Mouse (Mus musculus) midbrain, embryonic 16.5 days (tissue): Measurements from ENCODE around the gene Prpf6. TPM values are rescaled to one million over a fixed set of nuclear protein-coding genes. Genes with fewer than 3 reads are reported as not detected.

ENCODE experiments used
- ATAC-seq: fragments of 200-750 bp; cut with Nextera tagmentation; 2 replicates; pipeline ENCODE4 v1.8.0; 2017; ENCODE audit warnings: moderate TSS enrichment
- H3K27ac ChIP-seq: fragments of 300-500 bp; sonication (generic); 2 replicates; pipeline ENCODE4 v1.5.1; 2014; ENCODE audit warnings: mild to moderate bottlenecking, low read length, mixed read lengths
- H3K27me3 ChIP-seq: fragments of 300-500 bp; sonication (generic); 2 replicates; pipeline ENCODE4 v1.6.1; 2014; ENCODE audit warnings: low read depth, low read length, mixed read lengths; ENCODE audit not compliant: control insufficient read depth, insufficient read depth
- H3K36me3 ChIP-seq: fragments of 300-500 bp; sonication (generic); 2 replicates; pipeline ENCODE4 v1.6.1; 2014; ENCODE audit warnings: mild to moderate bottlenecking, low read length, moderate library complexity, mixed read lengths; ENCODE audit not compliant: control insufficient read depth, insufficient read depth
- H3K4me1 ChIP-seq: fragments of 300-500 bp; sonication (generic); 2 replicates; pipeline ENCODE4 v1.6.1; 2014; ENCODE audit warnings: mild to moderate bottlenecking, low read length, mixed read lengths; ENCODE audit not compliant: control insufficient read depth, insufficient read depth
- H3K4me2 ChIP-seq: fragments of 300-500 bp; sonication (generic); 2 replicates; pipeline ENCODE4 v1.6.1; 2014; ENCODE audit warnings: mild to moderate bottlenecking, low read length, mixed read lengths
- H3K4me3 ChIP-seq: fragments of 300-500 bp; sonication (generic); 2 replicates; pipeline ENCODE4 v1.5.1; 2014; ENCODE audit warnings: low read depth, mild to moderate bottlenecking, low read length, moderate library complexity, mixed read lengths
- H3K9ac ChIP-seq: fragments of 300-500 bp; sonication (generic); 2 replicates; pipeline ENCODE4 v1.6.1; 2014; ENCODE audit warnings: low read depth, low read length, mixed read lengths
- H3K9me3 ChIP-seq: fragments of 300-500 bp; sonication (generic); replicated peaks from 2 replicates; pipeline ENCODE4 v1.6.1; 2014; ENCODE audit warnings: mild to moderate bottlenecking, low read length, mixed read lengths; ENCODE audit not compliant: control insufficient read depth, poor library complexity, severe bottlenecking
- WGBS: fragments of 180-500 bp; shearing (Covaris S2); extraction: QIAGEN DNeasy Blood & Tissue Kit; methylation state at CpG from one replicate; pipeline ENCODE4 v1.1.7; 2014; 5-methylcytosine and 5-hydroxymethylcytosine counted together
- polyA plus RNA-seq: library from polyadenylated mRNA; unstranded; fragments of >200 nt; fragmentation: Nextera tagmentation; extraction: Ambion mirVana; gene quantifications from 2 replicates; pipeline ENCODE4 v1.2.1, GENCODE M21; 2015

Prpf6 gene
- polyA plus RNA-seq, 1 experiment from 2014 or later = 59.7 TPM

DNA sequence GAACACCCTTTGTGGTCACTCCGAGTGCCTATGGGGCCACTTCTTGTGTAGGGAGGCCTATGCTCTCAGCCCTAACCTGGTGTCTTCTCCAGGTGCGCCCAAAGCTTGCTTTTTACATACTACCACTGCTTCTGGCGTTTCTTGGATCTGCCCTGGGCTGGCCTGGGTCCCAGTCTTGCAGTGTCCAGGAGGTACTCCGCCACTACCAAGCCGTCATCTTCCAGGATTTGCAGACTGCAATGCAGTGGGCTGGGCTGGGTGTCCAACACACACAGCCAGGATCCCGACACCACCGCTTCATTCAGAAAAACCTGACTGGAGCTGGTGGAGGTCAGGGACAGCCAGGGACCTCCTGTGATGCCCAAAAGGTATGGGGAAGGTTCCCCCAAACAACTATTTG, 66.9 kb downstream of the Prpf6 start:
- Histone ChIP-seq H3K9me3 (no peaks in the 10 kb centered on the region), H3K27me3 (no peaks in the 10 kb centered on the region), H3K4me1 (no peaks in the 10 kb centered on the region), H3K36me3 (peaks cover 18% of the 10 kb centered on the region), H3K4me3 (no peak overlapping the region), H3K4me2 (no peak overlapping the region), H3K27ac (no peak overlapping the region), H3K9ac (no peak overlapping the region)
- ATAC-seq = no peak
- 82% methylated on average over 7 of the region's 7 CpGs for WGBS

DNA sequence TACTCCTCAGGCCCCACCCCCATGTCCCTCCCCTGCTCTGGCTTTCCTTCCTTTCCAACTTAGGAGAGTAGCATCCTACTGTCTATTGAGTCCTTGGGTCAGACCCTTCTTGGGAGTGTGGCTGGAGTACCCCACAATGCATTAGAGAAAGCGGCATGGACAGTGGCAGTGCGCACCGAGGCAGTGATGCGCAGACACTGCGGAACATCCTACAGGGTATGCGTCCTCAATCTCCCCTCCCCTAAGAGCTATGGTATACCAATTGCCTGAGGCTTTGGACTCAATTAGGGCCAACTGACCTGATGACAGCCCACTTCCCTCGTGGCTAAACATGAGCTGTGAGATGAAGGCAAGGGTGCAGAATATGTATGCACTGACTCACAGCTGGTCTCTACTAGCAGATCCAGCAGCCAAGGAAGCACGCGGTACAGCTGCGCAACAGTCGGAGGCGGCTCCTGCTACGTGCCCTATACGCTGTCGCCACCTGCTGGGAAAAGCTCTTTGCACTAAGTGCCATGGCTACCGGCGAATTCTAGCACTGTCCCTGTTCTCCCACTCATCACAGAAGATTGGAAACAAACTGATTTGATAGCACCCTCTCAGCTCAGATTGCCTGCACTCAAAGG, 67.4 kb downstream of the Prpf6 start:
- Histone ChIP-seq H3K9ac (no peak overlapping the region), H3K4me1 (no peaks in the 10 kb centered on the region), H3K27ac (no peak overlapping the region), H3K4me2 (no peak overlapping the region), H3K9me3 (no peaks in the 10 kb centered on the region), H3K27me3 (no peaks in the 10 kb centered on the region), H3K36me3 (peaks cover 14% of the 10 kb centered on the region), H3K4me3 (no peak overlapping the region)
- ATAC-seq = peak; percentile 26; the same call in 1 of the 2 replicates
- 32% methylated on average over 17 of the region's 17 CpGs for WGBS

DNA sequence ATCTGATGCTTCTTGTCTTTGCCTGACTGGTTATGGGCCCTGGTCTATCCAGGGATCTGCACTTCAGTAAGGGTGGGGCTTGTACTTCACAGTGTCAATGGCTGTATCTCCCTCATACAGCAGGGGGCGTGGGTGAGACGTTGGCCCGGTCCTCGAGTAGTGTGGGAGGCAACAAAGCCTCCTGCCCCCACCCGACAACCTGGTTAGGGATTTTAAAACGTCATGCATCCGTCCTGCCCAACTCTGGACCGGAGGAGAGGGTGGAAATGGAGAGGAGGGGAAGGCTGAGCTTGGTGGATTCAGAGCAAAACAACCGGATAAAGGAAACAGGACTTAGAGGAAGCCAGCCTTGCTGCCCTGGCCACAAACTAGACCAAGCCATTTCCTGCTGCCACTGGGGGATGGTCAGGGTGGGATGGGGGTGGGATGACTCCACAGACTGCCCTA, 68.0 kb downstream of the Prpf6 start:
- WGBS = 10% methylated on average over 9 of the region's 9 CpGs
- H3K27me3 ChIP-seq = no peaks in the 10 kb centered on the region
- no peak overlapping the region for H3K4me2 ChIP-seq
- H3K9me3 ChIP-seq = no peaks in the 10 kb centered on the region
- H3K4me1 ChIP-seq = no peaks in the 10 kb centered on the region
- H3K27ac ChIP-seq = no peak overlapping the region
- 0 out of 2 replicates have a peak overlapping the region, but pooled peaks have one; percentile 20 for H3K9ac ChIP-seq
- H3K36me3 ChIP-seq = peaks cover 12% of the 10 kb centered on the region
- H3K4me3 ChIP-seq = no peak overlapping the region
- ATAC-seq = peak; percentile 56

DNA sequence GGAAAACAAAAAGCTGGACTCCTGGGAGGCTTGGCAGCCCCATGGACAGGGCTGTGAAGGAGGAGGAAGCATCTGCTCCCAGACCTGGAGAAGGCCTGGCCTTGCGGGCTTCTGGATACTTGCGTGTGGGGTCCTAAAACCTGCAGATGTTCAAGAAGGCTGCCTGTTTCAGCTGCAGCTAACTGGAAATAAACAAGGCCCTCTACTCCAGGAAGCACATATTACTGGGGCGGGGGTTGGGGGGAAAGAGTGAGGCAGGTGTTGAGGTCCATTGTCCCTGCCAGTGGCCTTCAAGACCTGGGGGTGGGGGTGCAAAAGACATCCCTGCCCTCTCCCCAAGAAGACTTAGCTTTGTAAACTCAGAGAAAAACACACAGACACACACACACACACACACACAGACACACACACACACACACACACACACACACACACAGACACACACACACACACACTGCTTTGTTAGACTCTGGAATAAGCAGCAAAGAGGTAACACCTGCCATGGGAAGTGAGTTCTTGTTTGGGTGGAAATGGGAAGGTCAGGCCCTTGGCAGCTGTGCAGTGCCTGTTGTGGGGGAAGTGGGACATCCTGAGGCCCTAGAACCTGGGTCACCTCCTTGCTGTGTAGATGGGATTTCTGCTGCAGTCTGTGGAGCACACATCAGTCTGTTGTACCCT, 71.1 kb downstream of the Prpf6 start:
- Histone ChIP-seq H3K27me3 (no peaks in the 10 kb centered on the region; the same call in 1 of the 2 replicates), H3K4me2 (no peak overlapping the region), H3K36me3 (no peaks in the 10 kb centered on the region), H3K9me3 (no peaks in the 10 kb centered on the region), H3K4me1 (no peaks in the 10 kb centered on the region), H3K4me3 (no peak overlapping the region), H3K9ac (no peak overlapping the region), H3K27ac (no peak overlapping the region)
- ATAC-seq = no peak
- 87% methylated on average over 3 of the region's 3 CpGs for WGBS

DNA sequence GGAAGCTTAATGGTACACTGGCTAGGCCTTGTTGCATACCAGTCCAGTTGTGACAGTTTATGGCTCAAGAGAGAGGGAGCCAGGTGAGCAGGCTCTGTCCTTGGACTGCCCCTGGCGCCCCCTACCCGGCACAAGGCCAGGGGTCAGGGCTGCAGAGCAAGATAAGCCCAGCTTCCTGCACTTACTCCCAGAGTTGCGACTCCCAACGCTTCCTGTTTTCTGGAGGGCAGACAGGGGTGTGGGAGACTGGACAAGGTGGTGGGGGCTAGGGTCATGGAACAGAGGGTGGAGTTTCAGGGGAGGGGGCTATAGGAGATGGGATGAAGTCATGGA, 71.6 kb downstream of the Prpf6 start:
- Histone ChIP-seq H3K36me3 (no peaks in the 10 kb centered on the region), H3K9me3 (no peaks in the 10 kb centered on the region), H3K4me3 (no peak overlapping the region), H3K4me1 (no peaks in the 10 kb centered on the region), H3K27ac (no peak overlapping the region), H3K9ac (no peak overlapping the region), H3K4me2 (no peak overlapping the region), H3K27me3 (peaks cover 4% of the 10 kb centered on the region)
- WGBS = 28% methylated on average over 4 of the region's 4 CpGs
- no peak for ATAC-seq

DNA sequence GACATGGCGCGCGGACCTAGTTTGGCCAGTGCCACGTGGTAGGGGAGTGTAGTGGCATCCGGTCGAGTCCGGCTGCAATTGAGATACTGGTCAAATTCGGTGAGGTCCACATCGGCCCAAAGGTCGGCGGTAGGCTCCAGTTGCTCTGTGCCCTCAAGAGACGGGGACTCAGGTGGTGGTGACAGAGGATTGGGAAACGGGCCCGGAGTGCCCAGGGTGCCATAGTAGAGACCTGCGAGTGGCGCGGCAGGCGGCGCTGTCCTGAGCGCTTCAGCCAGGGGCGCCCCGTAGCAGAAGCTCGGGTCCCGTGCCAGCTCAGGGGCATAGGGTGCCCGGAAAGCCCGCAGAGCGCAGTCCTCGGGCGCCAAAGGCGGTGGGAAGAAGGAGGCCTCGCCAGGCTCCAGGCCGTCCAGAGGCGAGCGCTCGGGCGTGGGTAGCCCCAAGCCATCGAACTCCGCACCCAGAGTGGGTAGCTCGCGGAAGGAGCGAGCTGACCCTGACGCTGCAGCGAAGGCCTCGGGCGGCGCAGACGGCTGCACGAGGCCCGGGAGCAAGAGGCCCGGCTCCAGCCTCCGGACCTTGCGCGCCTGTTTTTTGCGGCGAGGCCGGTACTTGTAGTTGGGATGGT, 78.7 kb downstream of the Prpf6 start:
- H3K4me2 ChIP-seq = peak overlapping the region; percentile 59
- peaks cover 15% of the 10 kb centered on the region; the same call in 1 of the 2 replicates for H3K4me1 ChIP-seq
- H3K27ac ChIP-seq = no peak overlapping the region
- peak overlapping the region; percentile 54 for H3K9ac ChIP-seq
- H3K27me3 ChIP-seq = peaks cover 61% of the 10 kb centered on the region
- H3K4me3 ChIP-seq = peak overlapping the region; percentile 42
- WGBS = 3% methylated on average over 50 of the region's 56 CpGs
- H3K36me3 ChIP-seq = no peaks in the 10 kb centered on the region
- ATAC-seq = no peak
- H3K9me3 ChIP-seq = no peaks in the 10 kb centered on the region

DNA sequence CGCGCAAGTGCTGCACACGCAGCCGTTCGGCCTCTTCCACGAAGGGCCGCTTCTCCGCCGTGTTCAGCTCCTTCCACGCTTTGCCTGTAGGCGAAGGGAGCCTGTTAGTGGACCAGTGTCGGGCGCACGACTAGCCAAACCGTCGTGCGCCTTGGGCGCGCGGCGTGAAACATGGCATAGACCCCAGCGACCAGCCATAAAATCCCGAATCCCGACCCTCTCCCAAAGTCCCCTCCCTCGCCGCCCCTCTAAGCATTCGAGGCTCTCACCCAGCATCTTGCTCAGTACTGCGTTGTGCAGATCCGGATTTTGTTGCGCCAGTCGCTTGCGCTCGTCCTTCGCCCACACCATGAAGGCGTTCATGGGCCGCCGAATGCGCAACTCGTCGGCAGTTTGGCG, 79.2 kb downstream of the Prpf6 start:
- no peaks in the 10 kb centered on the region for H3K36me3 ChIP-seq
- H3K4me1 ChIP-seq = peaks cover 19% of the 10 kb centered on the region; the same call in 1 of the 2 replicates
- peak overlapping the region; percentile 59 for H3K4me2 ChIP-seq
- H3K27me3 ChIP-seq = peaks cover 61% of the 10 kb centered on the region
- under 1% methylated on average over 41 of the region's 41 CpGs for WGBS
- peak overlapping the region; percentile 42 for H3K4me3 ChIP-seq
- H3K9me3 ChIP-seq = no peaks in the 10 kb centered on the region
- no peak overlapping the region for H3K27ac ChIP-seq
- no peak for ATAC-seq
- H3K9ac ChIP-seq = peak overlapping the region; percentile 54

DNA sequence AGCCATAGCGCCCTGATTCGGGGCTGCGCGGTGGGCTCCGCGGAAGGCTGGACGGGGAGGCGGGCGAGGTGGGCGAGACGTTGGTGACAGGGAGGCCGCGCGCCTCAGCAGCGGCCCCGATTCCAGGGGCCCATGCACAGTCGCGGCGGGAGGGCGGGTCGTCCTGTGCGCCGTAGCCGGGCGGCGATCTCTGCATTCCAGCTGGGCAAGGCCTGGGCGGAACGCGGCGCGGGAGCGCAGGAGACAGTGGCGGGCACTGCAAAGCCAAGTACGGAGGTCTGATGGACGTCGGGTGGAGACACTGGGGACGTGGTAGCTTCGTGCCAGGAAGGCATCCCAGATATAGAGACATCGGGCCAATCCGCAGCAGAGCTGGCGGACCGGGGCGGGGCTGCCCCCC, 79.7 kb downstream of the Prpf6 start, which contains the start of gene Sox18:
TSS of gene Sox18 (minus strand) at position 315 of the 400 bp plus-strand sequence.
- WGBS = under 1% methylated on average over 34 of the region's 43 CpGs
- no peak for ATAC-seq
- H3K4me2 ChIP-seq = peak within 1 kb of the TSS; percentile 59
- peaks cover 19% of the 10 kb centered on the region; the same call in 1 of the 2 replicates for H3K4me1 ChIP-seq
- H3K36me3 ChIP-seq = no peaks in the 10 kb centered on the region
- peak within 1 kb of the TSS; percentile 42 for H3K4me3 ChIP-seq
- no peak within 1 kb of the TSS for H3K27ac ChIP-seq
- H3K9me3 ChIP-seq = no peaks in the 10 kb centered on the region
- peaks cover 61% of the 10 kb centered on the region for H3K27me3 ChIP-seq
- H3K9ac ChIP-seq = peak within 1 kb of the TSS; percentile 54

DNA sequence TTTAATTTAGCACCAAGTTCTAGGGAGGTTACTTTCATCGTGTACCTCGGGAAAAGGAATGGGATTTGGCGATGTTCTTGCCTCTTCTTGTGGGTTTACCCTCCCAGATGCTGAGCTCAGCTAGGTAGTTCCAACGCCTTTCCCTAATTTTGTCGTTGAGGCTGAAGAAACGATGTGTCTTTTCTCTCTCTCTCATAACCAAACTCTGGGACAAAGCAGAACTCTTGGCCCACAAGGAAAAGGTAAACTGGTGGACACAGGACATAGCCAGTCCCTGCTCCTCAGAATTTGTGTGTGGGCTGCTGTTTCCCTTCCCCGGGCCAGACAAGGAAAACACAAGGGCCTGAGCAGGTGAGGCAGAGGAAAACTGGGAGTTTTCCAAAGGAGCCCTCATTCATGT, 80.3 kb downstream of the Prpf6 start:
- H3K36me3 ChIP-seq = no peaks in the 10 kb centered on the region
- peaks cover 19% of the 10 kb centered on the region; the same call in 1 of the 2 replicates for H3K4me1 ChIP-seq
- H3K27ac ChIP-seq = no peak overlapping the region
- peaks cover 61% of the 10 kb centered on the region for H3K27me3 ChIP-seq
- no peaks in the 10 kb centered on the region for H3K9me3 ChIP-seq
- no peak overlapping the region for H3K4me3 ChIP-seq
- no peak overlapping the region; the same call in 1 of the 2 replicates for H3K4me2 ChIP-seq
- H3K9ac ChIP-seq = no peak overlapping the region
- WGBS = 21% methylated on average over 7 of the region's 7 CpGs
- ATAC-seq = no peak
